Mouse (Mus musculus) kidney, postnatal 0 days (tissue): ENCODE data around the gene Nrxn3. TPM values are rescaled to one million over a fixed set of nuclear protein-coding genes. Genes with fewer than 3 reads are reported as not detected.
A peak's percentile ranks its signal among the peaks of the same experiment; 100 is the strongest.

Source experiments
- ATAC-seq: fragments of 200-750 bp; cut with Nextera tagmentation; replicated peaks from 2 replicates; pipeline ENCODE4 v1.8.0; 2017; ENCODE audit warnings: low read depth, moderate number of reproducible peaks, moderate TSS enrichment, moderate library complexity; ENCODE audit not compliant: low FRiP score
- DNase-seq: peaks from one replicate; pipeline ENCODE4 v3.0.0-alpha.2; 2016; ENCODE audit warnings: low spot score
- H3K27ac ChIP-seq: fragments of 300-500 bp; sonication (generic); 2 replicates; pipeline ENCODE4 v1.5.1; 2014; ENCODE audit warnings: mild to moderate bottlenecking
- H3K27me3 ChIP-seq: fragments of 300-500 bp; sonication (generic); 2 replicates; pipeline ENCODE4 v1.6.1; 2014; ENCODE audit warnings: low read length, mixed read lengths; ENCODE audit not compliant: insufficient read depth
- H3K36me3 ChIP-seq: fragments of 300-500 bp; sonication (generic); 2 replicates; pipeline ENCODE4 v1.6.1; 2014; ENCODE audit warnings: low read length, mixed read lengths; ENCODE audit not compliant: insufficient read depth
- H3K4me1 ChIP-seq: fragments of 300-500 bp; sonication (generic); replicated peaks from 2 replicates; pipeline ENCODE4 v1.6.1; 2014; ENCODE audit warnings: antibody characterized with exemption, low read length, mixed read lengths; ENCODE audit not compliant: insufficient read depth
- H3K4me2 ChIP-seq: fragments of 300-500 bp; sonication (generic); 2 replicates; pipeline ENCODE4 v1.6.1; 2014; ENCODE audit warnings: mild to moderate bottlenecking, low read length, moderate library complexity, mixed read lengths
- H3K4me3 ChIP-seq: fragments of 300-500 bp; sonication (generic); replicated peaks from 2 replicates; pipeline ENCODE4 v1.5.1; 2014; ENCODE audit warnings: low read depth, low read length
- H3K9ac ChIP-seq: fragments of 300-500 bp; sonication (generic); 2 replicates; pipeline ENCODE4 v1.6.1; 2014; ENCODE audit warnings: low read depth, low read length
- H3K9me3 ChIP-seq: fragments of 300-500 bp; sonication (generic); replicated peaks from 2 replicates; pipeline ENCODE4 v1.6.1; 2016; ENCODE audit warnings: low read length, inconsistent platforms, mixed read lengths
- CTCF ChIP-seq: IDR thresholded peaks from 2 replicates; pipeline ENCODE4 v1.5.1; 2016; ENCODE audit warnings: antibody characterized with exemption, low read depth, mild to moderate bottlenecking, moderate library complexity
- WGBS: fragments of 180-500 bp; shearing (Covaris S2); extraction: QIAGEN DNeasy Blood & Tissue Kit; methylation state at CpG from one replicate; pipeline ENCODE4 v1.1.7; 2014; 5-methylcytosine and 5-hydroxymethylcytosine counted together
- polyA plus RNA-seq: library from polyadenylated mRNA; unstranded; fragments of >200 nt; fragmentation: Nextera tagmentation; extraction: Ambion mirVana; gene quantifications from 2 replicates; pipeline ENCODE4 v1.2.1, GENCODE M21; 2015

Gene Nrxn3
- polyA plus RNA-seq, 1 experiment from 2014 or later, result 3.0 TPM

DNA sequence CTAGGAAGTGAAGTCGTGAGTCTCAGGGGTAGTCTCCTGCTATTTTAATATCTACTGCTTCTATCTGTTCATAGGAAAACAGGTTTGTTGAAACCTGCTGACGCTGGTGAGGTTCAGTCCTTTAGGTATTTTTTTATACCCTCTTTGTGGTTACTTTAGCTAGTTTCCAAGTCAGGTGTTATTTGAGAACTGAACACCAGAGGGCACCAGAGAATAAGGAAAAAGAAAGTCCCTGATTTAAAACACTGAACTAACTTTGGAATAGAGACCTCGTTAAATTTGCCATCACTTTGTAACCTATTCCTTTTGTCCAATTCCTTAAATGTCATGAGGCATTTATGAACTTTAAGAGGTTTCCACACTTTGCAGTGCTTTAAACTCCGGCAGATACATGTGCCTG, 756.4 kb downstream of the Nrxn3 start:
- H3K4me2 ChIP-seq, result no peak overlapping the region
- DNase-seq (peak; percentile 76), ATAC-seq (no peak)
- H3K36me3 ChIP-seq, result no peaks in the 10 kb centered on the region
- no peak overlapping the region for H3K4me3 ChIP-seq
- H3K9me3 ChIP-seq, result no peaks in the 10 kb centered on the region
- no peaks in the 10 kb centered on the region for H3K4me1 ChIP-seq
- H3K27ac ChIP-seq, result no peak overlapping the region
- no peaks in the 10 kb centered on the region for H3K27me3 ChIP-seq
- H3K9ac ChIP-seq, result no peak overlapping the region
- WGBS, result 19% methylated on average over 4 of the region's 4 CpGs
- TF ChIP-seq CTCF, result peak; percentile 73

DNA sequence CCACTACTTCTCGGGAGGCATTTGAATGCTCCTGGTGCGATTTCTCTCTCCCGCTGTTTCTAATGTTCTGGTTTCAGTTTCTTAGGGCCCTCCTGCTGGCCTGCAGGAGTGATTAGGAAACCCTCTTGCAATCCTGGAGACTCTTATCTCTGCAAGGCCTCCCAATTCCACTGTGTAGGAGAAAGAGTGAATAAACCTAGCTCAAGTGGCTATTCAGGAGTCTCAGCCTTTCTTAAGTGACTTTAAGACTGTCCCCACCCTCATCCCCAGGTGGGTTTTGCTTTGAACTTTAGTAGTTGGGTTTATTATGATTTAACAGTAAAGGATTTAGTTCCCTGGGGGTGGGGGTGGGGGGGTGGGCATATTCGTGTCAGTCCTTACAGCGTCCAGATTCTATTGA, 759.5 kb downstream of the Nrxn3 start:
- no peak overlapping the region for H3K4me2 ChIP-seq
- 37% methylated on average over 5 of the region's 5 CpGs for WGBS
- no peak for ATAC-seq

DNA sequence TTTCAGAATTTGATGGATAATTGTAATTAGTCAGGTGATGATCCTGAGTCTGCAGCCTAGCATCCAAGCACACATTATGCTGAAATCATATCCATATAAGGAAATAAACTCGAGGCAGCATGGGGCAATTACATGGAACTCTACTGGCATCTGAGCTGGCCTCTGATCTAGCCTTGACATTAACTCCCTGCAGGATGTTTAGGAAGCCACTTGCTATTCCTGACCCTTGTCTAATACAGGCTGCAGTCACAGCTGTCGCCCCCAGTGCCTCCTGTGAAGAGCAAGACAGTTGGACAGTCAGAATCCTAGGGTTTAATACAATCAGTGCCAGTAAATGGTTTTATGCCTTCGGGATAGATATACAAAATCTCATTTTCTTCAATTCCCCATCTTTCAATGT, 781.4 kb downstream of the Nrxn3 start:
- Histone ChIP-seq H3K36me3 (no peaks in the 10 kb centered on the region), H3K9ac (no peak overlapping the region), H3K4me1 (no peaks in the 10 kb centered on the region), H3K27me3 (no peaks in the 10 kb centered on the region), H3K27ac (no peak overlapping the region), H3K4me2 (no peak overlapping the region), H3K9me3 (no peaks in the 10 kb centered on the region), H3K4me3 (no peak overlapping the region)
- WGBS, result 51% methylated on average over 3 of the region's 3 CpGs
- ATAC-seq (no peak), DNase-seq (no peak)
- TF ChIP-seq CTCF, result no peak

More for the DNA sequence above, 759.5 kb downstream of the Nrxn3 start:
- Histone ChIP-seq H3K4me3 (no peak overlapping the region), H3K27me3 (no peaks in the 10 kb centered on the region), H3K4me1 (no peaks in the 10 kb centered on the region), H3K27ac (no peak overlapping the region), H3K9me3 (no peaks in the 10 kb centered on the region), H3K36me3 (no peaks in the 10 kb centered on the region), H3K9ac (no peak overlapping the region)
- no peak for DNase-seq
- no peak for TF ChIP-seq CTCF

DNA sequence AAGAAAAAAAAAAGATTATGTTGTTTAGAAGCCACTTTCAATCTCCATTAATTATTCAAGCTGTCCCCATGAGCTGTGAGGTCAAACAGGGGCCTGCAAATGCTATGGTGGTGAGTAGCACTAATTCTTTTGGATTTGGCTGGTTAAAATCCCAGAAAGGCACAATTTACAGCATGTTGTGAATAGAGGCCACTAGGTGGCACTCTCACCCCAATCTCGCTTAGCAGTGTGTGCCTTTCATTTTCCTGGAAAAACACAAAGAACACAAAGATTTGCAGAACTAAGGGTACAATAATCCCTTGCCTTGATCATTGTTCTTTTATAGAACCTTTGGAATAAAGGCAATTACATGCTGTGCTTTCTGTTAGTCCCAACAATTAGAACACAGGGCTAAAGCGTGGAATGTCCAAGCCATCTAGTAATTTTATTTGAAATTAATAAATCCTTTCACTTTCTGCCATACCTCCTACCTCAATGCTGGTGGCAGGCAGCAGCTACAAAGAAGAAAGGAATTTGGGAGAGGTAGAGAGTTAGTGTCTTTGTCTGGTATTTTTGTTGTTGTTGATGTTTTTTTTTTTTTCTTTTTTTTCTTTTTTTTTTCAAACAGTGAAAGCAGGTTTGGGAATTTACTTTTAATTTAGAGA, 782.6 kb downstream of the Nrxn3 start:
- WGBS, result 36% methylated on average over 2 of the region's 2 CpGs
- no peak overlapping the region for H3K9ac ChIP-seq
- no peaks in the 10 kb centered on the region for H3K4me1 ChIP-seq
- H3K27ac ChIP-seq, result no peak overlapping the region
- H3K9me3 ChIP-seq, result no peaks in the 10 kb centered on the region
- no peaks in the 10 kb centered on the region for H3K27me3 ChIP-seq
- TF ChIP-seq CTCF, result peak; percentile 85
- no peak overlapping the region for H3K4me3 ChIP-seq
- no peaks in the 10 kb centered on the region for H3K36me3 ChIP-seq
- peak; percentile 61 for DNase-seq
- no peak overlapping the region for H3K4me2 ChIP-seq
- ATAC-seq, result no peak

DNA sequence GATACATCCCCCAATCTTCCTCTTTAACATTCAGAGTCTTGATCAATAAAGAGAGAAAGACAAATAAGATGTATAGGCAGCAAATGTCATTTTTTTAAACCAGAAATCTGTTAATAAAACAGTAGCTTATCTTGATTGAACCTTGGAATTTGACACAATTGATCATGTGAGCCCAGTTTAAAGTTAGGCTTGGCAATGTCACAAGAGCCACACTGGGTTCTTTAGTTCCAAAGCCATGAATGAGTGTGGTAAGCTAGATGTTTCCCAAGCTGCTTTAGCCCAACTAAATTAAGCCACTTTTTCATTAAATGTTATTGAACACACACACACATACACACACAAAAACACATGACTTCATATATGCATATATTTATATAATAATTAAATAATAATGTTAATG, 786.3 kb downstream of the Nrxn3 start:
- H3K9ac ChIP-seq, result no peak overlapping the region
- no peak for TF ChIP-seq CTCF
- no peaks in the 10 kb centered on the region for H3K9me3 ChIP-seq
- H3K4me1 ChIP-seq, result no peaks in the 10 kb centered on the region
- H3K27me3 ChIP-seq, result no peaks in the 10 kb centered on the region
- H3K36me3 ChIP-seq, result no peaks in the 10 kb centered on the region
- no peak overlapping the region for H3K4me3 ChIP-seq
- no peak for ATAC-seq
- no peak overlapping the region for H3K4me2 ChIP-seq
- no peak overlapping the region for H3K27ac ChIP-seq
- DNase-seq, result no peak

DNA sequence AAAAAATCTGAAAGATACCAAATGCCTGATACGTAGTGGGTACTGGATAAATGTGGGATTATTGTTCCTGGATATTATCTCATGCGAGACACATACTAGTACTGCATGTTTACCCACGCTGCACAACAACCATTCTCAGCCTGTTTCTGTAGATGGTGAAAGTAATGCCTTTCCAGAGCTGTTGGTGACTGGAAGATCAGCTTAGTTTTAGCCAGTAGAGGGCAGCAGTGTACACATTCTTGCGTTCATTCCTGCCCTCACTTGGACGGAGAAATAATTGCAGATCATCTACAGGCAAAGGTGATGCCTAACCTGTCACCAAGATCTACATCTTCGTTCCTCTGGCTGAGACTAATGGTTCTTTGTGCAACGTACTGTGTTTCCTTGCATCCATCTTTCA, 791.1 kb downstream of the Nrxn3 start:
- Histone ChIP-seq H3K4me2 (no peak overlapping the region), H3K4me3 (no peak overlapping the region), H3K9ac (no peak overlapping the region), H3K4me1 (no peaks in the 10 kb centered on the region), H3K36me3 (no peaks in the 10 kb centered on the region), H3K27me3 (no peaks in the 10 kb centered on the region), H3K9me3 (no peaks in the 10 kb centered on the region), H3K27ac (no peak overlapping the region)
- ATAC-seq (peak; percentile 36; the same call in 1 of the 2 replicates), DNase-seq (peak; percentile 67)
- 39% methylated on average over 7 of the region's 7 CpGs for WGBS
- TF ChIP-seq CTCF, result peak; percentile 94

DNA sequence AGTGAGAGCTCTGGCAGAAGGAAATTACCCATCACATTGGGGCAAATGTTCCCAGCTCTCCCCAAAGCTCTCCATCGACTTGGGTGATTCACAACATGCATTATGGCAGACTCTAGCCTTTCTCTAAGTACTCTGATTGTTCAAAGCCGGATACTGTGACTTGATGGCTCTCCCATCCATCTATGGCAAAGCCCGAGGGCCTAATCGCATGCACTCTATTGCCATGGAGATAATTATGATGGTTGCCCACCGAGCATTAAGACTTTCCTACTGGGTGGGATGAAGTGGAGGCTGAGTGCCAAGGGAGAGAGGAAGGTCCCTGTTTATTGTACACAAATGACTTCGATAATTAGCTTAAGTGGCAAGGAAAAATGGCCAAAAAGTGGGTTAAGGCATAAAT, 793.4 kb downstream of the Nrxn3 start:
- Histone ChIP-seq H3K9ac (no peak overlapping the region), H3K4me3 (no peak overlapping the region), H3K36me3 (no peaks in the 10 kb centered on the region), H3K27me3 (no peaks in the 10 kb centered on the region), H3K27ac (no peak overlapping the region), H3K4me1 (no peaks in the 10 kb centered on the region), H3K9me3 (no peaks in the 10 kb centered on the region), H3K4me2 (no peak overlapping the region)
- DNase-seq (no peak), ATAC-seq (no peak)
- no peak for TF ChIP-seq CTCF
- 83% methylated on average over 6 of the region's 6 CpGs for WGBS
